Mouse (Mus musculus) MEL (cell line): ENCODE results near the gene Phf21a.

Experiments
- CHD2 ChIP-seq: IDR thresholded peaks from 2 replicates; pipeline ENCODE4 v1.6.1; 2011; ENCODE audit warnings: low read length, improper control_type of control experiment
- CTCF ChIP-seq, 3 experiments: IDR thresholded peaks in 2 of 3; conservative IDR thresholded peaks in 1 of 3; 2 replicates each; pipeline ENCODE4 v1.5.1; 2011 to 2012; ENCODE audit warnings: low read length in 3 of 3, low read depth in 2 of 3, mild to moderate bottlenecking in 2 of 3, improper control_type of control experiment in 1 of 3, inconsistent platforms in 1 of 3, mixed read lengths in 1 of 3, moderate library complexity in 1 of 3; ENCODE audit not compliant: control insufficient read depth in 1 of 3, insufficient read depth in 1 of 3, poor library complexity in 1 of 3, severe bottlenecking in 1 of 3
- ETS1 ChIP-seq: IDR thresholded peaks from 2 replicates; pipeline ENCODE4 v1.6.1; 2012; ENCODE audit warnings: low read depth, mild to moderate bottlenecking, inconsistent platforms, low read length, improper control_type of control experiment, moderate library complexity
- MXI1 ChIP-seq: IDR thresholded peaks from 2 replicates; pipeline ENCODE4 v1.6.1; 2011; ENCODE audit warnings: mild to moderate bottlenecking, low read depth, low read length, improper control_type of control experiment
- RCOR1 ChIP-seq: IDR thresholded peaks from 2 replicates; pipeline ENCODE4 v1.6.1; 2012; ENCODE audit warnings: low read depth, mild to moderate bottlenecking, inconsistent platforms, low read length, improper control_type of control experiment
- TCF12 ChIP-seq: IDR thresholded peaks from 2 replicates; pipeline ENCODE4 v1.6.1; 2014; ENCODE audit warnings: low read depth, mild to moderate bottlenecking, inconsistent platforms, low read length, improper control_type of control experiment, moderate library complexity
- UBTF ChIP-seq: IDR thresholded peaks from 2 replicates; pipeline ENCODE4 v1.6.1; 2012; ENCODE audit warnings: low read depth, mild to moderate bottlenecking, inconsistent platforms, low read length, improper control_type of control experiment, moderate library complexity, borderline replicate concordance; ENCODE audit not compliant: insufficient read depth
- ZKSCAN1 ChIP-seq: IDR thresholded peaks from 2 replicates; pipeline ENCODE4 v1.6.1; 2012; ENCODE audit warnings: low read depth, mild to moderate bottlenecking, inconsistent platforms, low read length, improper control_type of control experiment, moderate library complexity
- ZNF384 ChIP-seq: IDR thresholded peaks from 2 replicates; pipeline ENCODE4 v1.6.1; 2012; ENCODE audit warnings: low read depth, mild to moderate bottlenecking, inconsistent platforms, low read length, improper control_type of control experiment

DNA sequence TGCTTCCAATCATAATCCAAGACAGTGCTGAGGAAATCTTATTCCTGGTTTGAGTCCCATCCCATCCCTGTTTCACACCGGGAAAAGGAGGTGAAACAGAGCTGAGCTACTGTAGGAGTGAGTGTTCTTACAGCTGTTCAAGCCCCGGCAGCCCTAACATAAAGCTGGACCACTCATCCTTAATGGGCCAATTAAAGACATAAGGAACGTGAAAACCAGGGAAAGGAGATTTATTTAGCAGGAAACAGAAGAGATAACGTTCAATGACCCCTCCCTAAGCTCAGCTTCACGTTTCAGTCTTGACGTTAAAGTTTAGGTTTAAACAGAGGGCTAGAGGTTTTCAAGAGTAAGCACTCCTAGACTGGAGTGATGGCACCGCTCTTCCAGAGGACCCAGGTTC lies 74.0 kb downstream of the Phf21a start:
- TF ChIP-seq ZNF384: no peak
- TF ChIP-seq RCOR1: no peak
- TF ChIP-seq TCF12: no peak
- TF ChIP-seq CTCF (IDR thresholded peaks at IDR 0.05 in 2 of 3, conservative IDR thresholded peaks at IDR 0.05 in 1 of 3; ENCODE audit: control insufficient read depth in 1 of 3, insufficient read depth in 1 of 3, low read depth in 2 of 3, low read length in 3 of 3, poor library complexity in 1 of 3, severe bottlenecking in 1 of 3): no peak
- no peak for TF ChIP-seq ETS1
- no peak for TF ChIP-seq CHD2
- no peak for TF ChIP-seq ZKSCAN1
- TF ChIP-seq UBTF: no peak
- TF ChIP-seq MXI1: no peak
